Mouse (Mus musculus): ENCODE measurements around the gene Gm6904. TPM values are rescaled to one million over a fixed set of nuclear protein-coding genes. Genes with fewer than 3 reads are reported as not detected.

Gm6904 gene
- polyA plus RNA-seq (2012; rRNA removed): 0.05 and 0.06 TPM in 2 replicates

GRCm38 (mm10) chr14:59260056-59260455 is at the start of gene Gm6904:
TSS of gene Gm6904 (minus strand) at chr14:59260216.

GRCm38 (mm10) chr14:59297391-59297790 is 37.4 kb upstream of the Gm6904 start, which contains the start of gene Phf11a:
TSS of gene Phf11a (minus strand) at chr14:59297522.

GRCm38 (mm10) chr14:59200711-59201603 is 59.1 kb downstream of the Gm6904 start, which contains the start of gene Rcbtb1:
TSS of gene Rcbtb1 (plus strand) at chr14:59201209.

Other genes starting within 250 kb of the Gm6904 start
- not detected in 2 replicates for gene 1700129C05Rik, start 117.3 kb downstream of the Gm6904 start, polyA plus RNA-seq (2012; rRNA removed)
- gene Gm5142, start 81.5 kb downstream of the Gm6904 start, polyA plus RNA-seq (2012; rRNA removed): not detected in 2 replicates
- 15.4 and 16.2 TPM in 2 replicates for gene Rcbtb1, start 59.0 kb downstream of the Gm6904 start, polyA plus RNA-seq (2012; rRNA removed)
- 0.72 and 1.1 TPM in 2 replicates for gene Phf11a, start 37.3 kb upstream of the Gm6904 start, polyA plus RNA-seq (2012; rRNA removed)
- gene Phf11b, start 81.1 kb upstream of the Gm6904 start, polyA plus RNA-seq (2012; rRNA removed): 2.5 and 2.7 TPM in 2 replicates
- gene Phf11d, start 105.3 kb upstream of the Gm6904 start, polyA plus RNA-seq (2012; rRNA removed): 5.0 and 6.2 TPM in 2 replicates
- 1.0 TPM in 2 replicates for gene Phf11c, start 135.2 kb upstream of the Gm6904 start, polyA plus RNA-seq (2012; rRNA removed)
- gene Setdb2, start 180.7 kb upstream of the Gm6904 start, polyA plus RNA-seq (2012; rRNA removed): 5.4 and 5.6 TPM in 2 replicates
- 9.0 and 10.3 TPM in 2 replicates for gene Cab39l, start 180.8 kb upstream of the Gm6904 start, polyA plus RNA-seq (2012; rRNA removed)